Mouse (Mus musculus) MEL (cell line): ENCODE results near the gene Ttc29.

Experiments used
- CTCF ChIP-seq, 3 experiments: IDR thresholded peaks in 2 of 3; conservative IDR thresholded peaks in 1 of 3; 2 replicates each; pipeline ENCODE4 v1.5.1; 2011 to 2012; ENCODE audit warnings: low read length in 3 of 3, low read depth in 2 of 3, mild to moderate bottlenecking in 2 of 3, improper control_type of control experiment in 1 of 3, inconsistent platforms in 1 of 3, mixed read lengths in 1 of 3, moderate library complexity in 1 of 3; ENCODE audit not compliant: control insufficient read depth in 1 of 3, insufficient read depth in 1 of 3, poor library complexity in 1 of 3, severe bottlenecking in 1 of 3
- E2F4 ChIP-seq: IDR thresholded peaks from 2 replicates; pipeline ENCODE4 v1.6.1; 2011; ENCODE audit warnings: low read depth, low read length, improper control_type of control experiment, borderline replicate concordance
- EP300 ChIP-seq, 2 experiments: IDR thresholded peaks; 2 replicates each; pipeline ENCODE4 v1.6.1; 2011; ENCODE audit warnings: improper control_type of control experiment in 2 of 2, low read length in 2 of 2, low read depth in 1 of 2, mild to moderate bottlenecking in 1 of 2
- GATA1 ChIP-seq: IDR thresholded peaks from 2 replicates; pipeline ENCODE4 v1.6.1; 2011; ENCODE audit warnings: low read depth, low read length, improper control_type of control experiment
- JUND ChIP-seq: IDR thresholded peaks from 2 replicates; pipeline ENCODE4 v1.6.1; 2011; ENCODE audit warnings: low read depth, mild to moderate bottlenecking, improper control_type of control experiment, low read length
- MAFK ChIP-seq: IDR thresholded peaks from 2 replicates; pipeline ENCODE4 v1.6.1; 2011; ENCODE audit warnings: low read depth, mild to moderate bottlenecking, low read length, improper control_type of control experiment, borderline replicate concordance
- MXI1 ChIP-seq: IDR thresholded peaks from 2 replicates; pipeline ENCODE4 v1.6.1; 2011; ENCODE audit warnings: mild to moderate bottlenecking, low read depth, low read length, improper control_type of control experiment
- MYC ChIP-seq: IDR thresholded peaks from 2 replicates; pipeline ENCODE4 v1.6.1; 2011; ENCODE audit warnings: low read depth, mild to moderate bottlenecking, low read length, improper control_type of control experiment, moderate library complexity
- POLR2A ChIP-seq, 2 experiments: IDR thresholded peaks; 2 replicates each; pipeline ENCODE4 v1.6.1; 2011 to 2012; ENCODE audit warnings: low read length in 2 of 2, mild to moderate bottlenecking in 2 of 2, control low read depth in 1 of 2, improper control_type of control experiment in 1 of 2, low read depth in 1 of 2, moderate library complexity in 1 of 2; ENCODE audit not compliant: control insufficient read depth in 1 of 2, insufficient read depth in 1 of 2, poor library complexity in 1 of 2
- POLR2AphosphoS2 ChIP-seq: IDR thresholded peaks from 2 replicates; pipeline ENCODE4 v1.6.1; 2011; ENCODE audit warnings: low read length, improper control_type of control experiment
- SMC3 ChIP-seq: IDR thresholded peaks from 2 replicates; pipeline ENCODE4 v1.6.1; 2011; ENCODE audit warnings: low read depth, low read length, improper control_type of control experiment
- ZNF384 ChIP-seq: IDR thresholded peaks from 2 replicates; pipeline ENCODE4 v1.6.1; 2012; ENCODE audit warnings: low read depth, mild to moderate bottlenecking, inconsistent platforms, low read length, improper control_type of control experiment

- TF ChIP-seq CTCF (IDR thresholded peaks at IDR 0.05 in 2 of 3, conservative IDR thresholded peaks at IDR 0.05 in 1 of 3; ENCODE audit: control insufficient read depth in 1 of 3, insufficient read depth in 1 of 3, low read depth in 2 of 3, low read length in 3 of 3, poor library complexity in 1 of 3, severe bottlenecking in 1 of 3) (no peak), EP300 (IDR thresholded peaks at IDR 0.05; ENCODE audit: low read depth in 1 of 2, low read length in 2 of 2) (no peak), MAFK (no peak), MXI1 (no peak), E2F4 (no peak), POLR2A (IDR thresholded peaks at IDR 0.05; ENCODE audit: control insufficient read depth in 1 of 2, insufficient read depth in 1 of 2, low read depth in 1 of 2, low read length in 2 of 2, poor library complexity in 1 of 2) (no peak), ZNF384 (no peak), GATA1 (no peak), POLR2AphosphoS2 (no peak), JUND (no peak), SMC3 (no peak), MYC (no peak)
Measured at GRCm38 (mm10) chr8:78345705-78346104, 132.6 kb downstream of the Ttc29 start.
